Mouse (Mus musculus) myocyte (in vitro differentiated cells): Measurements from ENCODE around the gene Dohh.

Source experiments
- CEBPB ChIP-seq: IDR thresholded peaks from 2 replicates; pipeline ENCODE4 v1.6.1; 2011; ENCODE audit warnings: mild to moderate bottlenecking, moderate library complexity; ENCODE audit not compliant: poor library complexity, insufficient read depth, severe bottlenecking
- E2F4 ChIP-seq: IDR thresholded peaks from one replicate; pipeline ENCODE4 v1.6.1; 2011; ENCODE audit warnings: mild to moderate bottlenecking, control low read depth, moderate library complexity; ENCODE audit not compliant: insufficient read depth
- MAX ChIP-seq: IDR thresholded peaks from one replicate; pipeline ENCODE4 v1.6.1; 2011; ENCODE audit warnings: low read depth, mild to moderate bottlenecking, control low read depth
- MYOD1 ChIP-seq, 3 experiments: IDR thresholded peaks; one replicate each; pipeline ENCODE4 v1.6.1; 2011; ENCODE audit warnings: control low read depth in 2 of 3, low read depth in 2 of 3, mild to moderate bottlenecking in 2 of 3, moderate library complexity in 1 of 3; ENCODE audit not compliant: insufficient read length in 2 of 3, control insufficient read depth in 1 of 3
- MYOG ChIP-seq, 3 experiments: IDR thresholded peaks; one replicate each; pipeline ENCODE4 v1.6.1; 2011; ENCODE audit warnings: control low read depth in 2 of 3, low read depth in 2 of 3, mild to moderate bottlenecking in 2 of 3; ENCODE audit not compliant: insufficient read length in 2 of 3, control insufficient read depth in 1 of 3, insufficient read depth in 1 of 3
- POLR2A ChIP-seq: IDR thresholded peaks from one replicate; pipeline ENCODE4 v1.6.1; 2011; ENCODE audit warnings: low read depth, mild to moderate bottlenecking, control low read depth, moderate library complexity; ENCODE audit not compliant: insufficient read length
- POLR2AphosphoS2 ChIP-seq: IDR thresholded peaks from one replicate; pipeline ENCODE4 v1.6.1; 2011; ENCODE audit warnings: low read depth, control low read depth; ENCODE audit not compliant: insufficient read length
- REST ChIP-seq: IDR thresholded peaks from one replicate; pipeline ENCODE4 v1.6.1; 2011; ENCODE audit warnings: mild to moderate bottlenecking, control low read depth, moderate library complexity; ENCODE audit not compliant: insufficient read depth, insufficient read length
- SRF ChIP-seq: IDR thresholded peaks from one replicate; pipeline ENCODE4 v1.6.1; 2011; ENCODE audit warnings: low read depth; ENCODE audit not compliant: control insufficient read depth, insufficient read length
- TCF12 ChIP-seq: IDR thresholded peaks from one replicate; pipeline ENCODE4 v1.6.1; 2011; ENCODE audit warnings: mild to moderate bottlenecking, control low read depth; ENCODE audit not compliant: poor library complexity, insufficient read depth, severe bottlenecking
- TCF3 ChIP-seq: IDR thresholded peaks from one replicate; pipeline ENCODE4 v1.6.1; 2011; ENCODE audit warnings: low read depth, control low read depth; ENCODE audit not compliant: insufficient read length
- USF1 ChIP-seq: IDR thresholded peaks from one replicate; pipeline ENCODE4 v1.6.1; 2011; ENCODE audit warnings: low read depth, mild to moderate bottlenecking, control low read depth, moderate library complexity

- TF ChIP-seq MYOG (IDR thresholded peaks at IDR 0.05; ENCODE audit: control insufficient read depth in 1 of 3, insufficient read depth in 1 of 3, insufficient read length in 2 of 3, low read depth in 2 of 3), result peak in 1 of 3 experiments; percentile 44
- TF ChIP-seq CEBPB, result no peak
- TF ChIP-seq TCF12, result no peak
- no peak for TF ChIP-seq POLR2A
- TF ChIP-seq POLR2AphosphoS2, result peak; percentile 9
- no peak for TF ChIP-seq MAX
- TF ChIP-seq USF1, result no peak
- no peak for TF ChIP-seq E2F4
- TF ChIP-seq SRF, result no peak
- peak in 1 of 3 experiments; percentile 34 for TF ChIP-seq MYOD1 (IDR thresholded peaks at IDR 0.05; ENCODE audit: control insufficient read depth in 1 of 3, insufficient read length in 2 of 3, low read depth in 2 of 3)
- no peak for TF ChIP-seq TCF3
- TF ChIP-seq REST, result no peak
These were observed 40.2 kb downstream of the Dohh start for GRCm38 (mm10) chr10:81424246-81425051.
